Mouse (Mus musculus) layer of hippocampus, adult 9-11 months (tissue): ENCODE results near the gene Srm.
A peak's percentile ranks its signal among the peaks of the same experiment; 100 is the strongest.

Source experiments
- DNase-seq: peaks from one replicate; pipeline ENCODE4 v3.0.0; 2022

Srm gene

DNA sequence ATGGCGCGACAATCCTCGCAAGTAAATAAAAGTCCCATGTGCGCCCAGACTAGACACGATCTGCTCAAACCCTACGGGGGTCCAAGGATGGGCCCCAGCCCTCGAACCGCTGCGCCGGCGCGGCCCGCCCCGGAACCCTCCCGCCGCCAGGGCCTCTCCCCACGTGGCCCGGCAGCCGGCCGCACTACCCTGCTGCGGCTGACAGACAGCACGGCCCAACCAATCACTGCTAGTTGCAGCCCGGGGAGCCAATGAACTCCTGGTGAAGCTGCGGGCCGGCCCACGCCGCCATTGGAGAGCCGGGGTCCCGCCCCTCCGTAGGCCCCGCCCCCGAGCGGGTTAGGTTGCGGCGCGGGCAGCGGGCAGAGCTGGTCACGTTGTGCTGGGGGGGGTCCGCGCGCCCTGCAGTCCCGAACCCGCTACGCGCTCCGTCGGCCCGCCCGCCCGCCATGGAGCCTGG is at the start of gene Srm:
TSS of gene Srm (plus strand) at position 333 of the 460 bp plus-strand sequence.
- peak; percentile 99 for DNase-seq

DNA sequence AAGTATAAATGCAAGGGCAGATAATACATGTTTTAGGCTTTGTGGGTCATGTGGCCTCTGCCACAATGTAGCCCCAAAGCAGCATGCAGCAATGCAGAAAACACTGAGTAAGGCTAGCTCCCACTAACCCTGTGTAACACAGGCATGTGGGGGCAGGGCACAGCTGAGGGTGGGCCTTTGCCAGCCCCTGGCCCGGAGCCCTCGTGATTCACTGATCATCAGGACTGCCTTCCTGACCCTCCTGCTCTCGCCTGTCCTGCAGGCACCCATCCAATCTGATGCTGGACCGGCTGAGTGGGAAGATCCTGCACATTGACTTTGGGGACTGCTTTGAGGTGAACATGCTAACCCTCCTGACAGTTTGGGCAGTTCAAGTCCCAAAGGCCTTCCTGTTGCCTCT is 42.2 kb upstream of the Srm start:
- no peak for DNase-seq

DNA sequence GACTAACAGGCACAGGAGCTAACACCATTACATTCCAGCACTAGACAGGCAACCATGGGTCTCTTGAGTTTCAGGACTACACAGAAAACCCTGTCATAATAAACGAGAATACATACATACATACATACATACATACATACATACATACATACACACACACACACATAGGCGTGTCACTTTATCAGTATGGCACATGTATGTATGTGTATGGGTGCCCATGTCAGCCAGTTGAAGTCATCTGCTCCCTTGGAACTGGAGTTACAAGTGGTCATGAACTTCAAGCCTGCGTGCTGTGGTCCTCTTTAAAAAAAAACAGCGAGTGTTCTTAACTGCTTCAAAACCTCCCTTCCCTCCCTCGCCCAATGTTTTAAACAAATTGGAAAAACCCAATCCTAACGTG is 33.5 kb upstream of the Srm start:
- no peak for DNase-seq

DNA sequence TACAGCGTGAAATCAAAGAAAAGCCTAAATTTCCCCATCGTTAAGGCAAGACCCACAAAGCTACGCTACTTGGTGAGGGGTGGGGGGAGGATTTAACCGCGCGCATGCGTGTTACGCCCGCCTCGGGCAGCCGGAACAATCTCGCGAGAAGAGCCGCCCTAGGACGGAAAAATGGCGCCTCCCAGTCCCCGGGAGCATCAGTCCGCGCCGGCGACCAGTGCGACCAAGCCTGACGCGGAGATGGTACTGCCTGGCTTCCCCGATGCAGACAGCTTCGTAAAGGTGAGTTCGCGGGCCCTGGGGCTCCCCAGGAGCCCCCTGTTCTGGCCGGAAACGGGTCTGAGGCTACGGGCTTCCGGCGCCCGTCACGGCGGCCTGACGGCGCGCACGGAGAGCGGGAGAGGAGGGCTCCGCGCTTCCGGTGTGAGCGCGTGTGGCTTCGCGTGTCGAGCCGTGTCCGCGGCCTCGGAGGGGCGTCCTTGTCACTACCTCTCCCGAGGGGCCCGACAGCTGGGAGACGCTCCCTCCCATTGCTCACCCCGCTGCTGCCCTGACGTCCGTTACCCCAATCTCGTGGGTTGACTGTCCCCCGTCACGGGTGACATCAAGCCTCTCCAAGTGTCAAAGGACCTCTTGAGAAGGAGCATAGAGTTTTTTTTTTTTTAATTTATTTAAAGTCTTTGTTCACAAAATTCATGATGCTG is 32.9 kb upstream of the Srm start, which contains the start of gene Exosc10:
TSS of gene Exosc10 (plus strand) at position 133 of the 704 bp plus-strand sequence.
- DNase-seq = peak; percentile 83

DNA sequence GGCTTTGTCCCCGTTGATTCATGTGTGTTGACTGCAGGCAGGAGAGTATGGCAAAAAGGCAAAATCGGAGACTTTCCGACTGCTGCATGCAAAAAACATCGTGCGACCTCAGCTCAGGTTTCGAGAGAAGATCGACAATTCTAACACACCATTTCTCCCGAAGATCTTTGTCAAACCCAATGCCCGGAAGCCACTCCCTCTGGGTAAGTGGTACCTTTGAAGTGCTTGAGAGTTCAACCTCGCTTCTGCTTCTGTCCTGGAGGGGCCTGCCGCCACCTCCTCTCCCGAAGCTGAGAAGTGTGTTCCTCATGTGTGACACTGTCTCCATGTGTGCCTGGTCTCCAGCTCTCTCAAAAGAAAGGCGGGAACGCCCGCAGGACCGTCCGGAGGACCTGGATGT is 28.6 kb upstream of the Srm start:
- no peak for DNase-seq

DNA sequence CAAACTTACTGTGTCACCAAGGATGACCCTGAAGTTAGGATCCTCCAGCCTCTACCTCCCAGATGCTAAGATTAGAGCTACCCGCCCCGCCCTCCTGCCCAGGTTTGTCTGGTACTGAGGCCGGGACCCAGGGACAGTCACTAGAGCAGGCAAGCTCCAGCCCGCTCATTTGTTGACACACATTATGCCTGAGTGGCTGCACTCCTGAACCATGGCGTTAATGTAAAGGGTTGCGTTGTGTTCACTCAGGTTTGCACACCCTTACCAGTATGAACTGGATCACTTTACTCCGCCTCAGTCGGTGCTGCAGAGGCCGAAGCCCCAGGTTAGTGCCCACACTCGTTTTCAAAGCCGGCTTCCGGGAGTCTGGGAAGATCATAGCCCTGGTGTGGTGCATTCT is 27.7 kb upstream of the Srm start:
- no peak for DNase-seq

DNA sequence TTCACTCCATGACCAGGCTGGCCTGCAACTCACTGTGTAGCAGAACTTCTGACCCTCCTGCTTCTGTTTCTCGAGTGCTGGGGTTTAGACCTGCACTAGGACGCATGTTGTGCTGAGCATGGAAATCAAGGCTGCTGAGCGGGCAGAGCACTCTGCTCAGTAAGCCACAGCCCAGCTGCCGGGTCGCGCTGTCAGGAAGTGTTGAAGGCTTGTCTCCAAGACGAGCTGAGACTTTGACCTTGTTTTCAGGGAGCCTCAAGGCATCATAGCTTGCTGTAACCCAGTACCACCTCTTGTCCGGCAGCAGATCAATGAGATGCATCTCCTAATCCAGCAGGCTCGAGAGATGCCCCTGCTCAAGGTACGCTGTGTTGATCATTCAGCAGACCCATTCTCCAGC is 21.2 kb upstream of the Srm start:
- DNase-seq = no peak

DNA sequence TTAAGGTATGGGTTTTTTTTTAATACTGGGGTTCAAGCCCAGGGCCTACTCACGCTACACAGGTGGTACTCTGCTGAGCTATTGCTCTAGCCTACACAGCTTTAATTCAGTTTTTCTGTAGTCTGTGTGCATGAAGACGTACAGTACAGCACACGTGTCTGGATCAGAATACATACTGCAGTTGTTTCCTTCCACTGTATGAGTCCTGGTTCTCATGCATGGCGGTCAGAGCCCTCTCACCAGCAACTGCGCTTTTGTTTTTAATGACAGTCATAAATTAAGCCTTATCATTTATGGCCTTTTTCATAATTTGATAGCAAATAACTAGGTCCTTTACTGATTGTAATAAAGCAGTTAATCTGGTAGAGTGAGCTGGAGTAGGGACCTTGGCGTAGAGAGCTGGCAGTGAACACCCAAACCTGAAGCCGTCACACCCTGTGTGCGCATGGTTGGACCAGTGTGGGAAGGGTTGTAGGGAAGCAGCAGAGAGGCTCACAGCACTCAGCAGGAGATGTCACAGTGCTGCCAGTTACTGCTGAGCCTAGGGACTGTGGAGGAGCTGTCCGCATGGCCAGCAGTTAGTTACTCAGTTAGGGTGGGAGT is 20.5 kb upstream of the Srm start:
- no peak for DNase-seq

DNA sequence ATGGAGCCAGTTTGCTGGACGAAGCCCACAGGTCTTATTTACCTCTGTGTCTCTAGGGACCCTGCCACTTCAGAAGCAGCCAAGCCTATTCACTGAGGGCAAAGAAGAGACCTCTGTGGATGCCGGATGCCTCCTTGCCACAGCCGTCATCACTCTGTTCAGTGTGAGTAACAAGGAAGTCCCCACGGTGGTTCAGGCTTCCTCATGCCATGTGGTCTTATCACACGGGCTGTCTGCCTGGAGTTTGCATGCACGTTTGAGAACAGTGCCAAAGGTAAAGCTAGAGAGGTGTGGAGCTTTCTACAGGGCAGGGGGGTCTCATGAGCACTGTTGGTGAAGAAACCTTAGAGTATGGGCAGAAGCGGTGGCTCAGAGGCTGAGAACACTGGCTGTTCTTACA is 18.1 kb upstream of the Srm start:
- DNase-seq = no peak

DNA sequence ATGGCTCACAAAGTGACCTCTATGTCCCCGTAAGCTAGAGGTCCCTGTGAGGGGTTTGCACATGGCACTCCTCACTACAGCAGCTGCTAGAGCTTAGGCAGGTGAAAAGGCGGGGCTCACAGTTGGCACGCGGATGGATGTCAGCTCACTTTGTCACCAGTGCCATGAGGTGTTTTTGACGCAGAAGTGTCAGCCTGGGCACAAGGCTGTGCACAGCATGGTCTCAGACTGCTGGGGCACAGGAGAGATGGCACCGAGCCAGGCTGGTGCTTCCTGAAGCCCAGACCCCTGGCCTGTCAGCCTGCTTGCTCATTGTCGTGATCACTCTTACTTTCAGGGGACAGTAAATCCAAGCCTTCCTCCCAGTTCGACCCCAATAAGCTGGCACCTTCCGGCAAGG is 10.5 kb upstream of the Srm start:
- DNase-seq = no peak

DNA sequence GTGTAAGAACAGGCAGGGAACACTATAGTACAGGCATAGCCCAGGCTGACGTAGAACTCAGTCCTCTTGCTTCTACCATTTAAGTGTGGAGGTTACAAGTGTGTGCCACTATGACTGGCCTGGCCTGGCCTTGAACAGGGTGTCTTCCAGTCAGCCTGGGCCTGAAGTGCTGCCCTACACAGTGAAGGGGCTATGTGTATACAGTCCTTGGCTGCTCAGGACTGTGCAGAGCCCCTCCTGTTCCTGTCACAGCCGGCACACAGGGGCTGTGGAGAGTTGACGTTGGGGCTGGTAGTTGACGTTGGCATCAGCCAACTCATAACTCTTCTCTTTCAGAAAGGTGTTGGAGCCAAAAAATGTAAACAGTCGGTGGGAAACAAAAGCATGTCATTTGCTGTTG is 9.9 kb upstream of the Srm start:
- no peak for DNase-seq

DNA sequence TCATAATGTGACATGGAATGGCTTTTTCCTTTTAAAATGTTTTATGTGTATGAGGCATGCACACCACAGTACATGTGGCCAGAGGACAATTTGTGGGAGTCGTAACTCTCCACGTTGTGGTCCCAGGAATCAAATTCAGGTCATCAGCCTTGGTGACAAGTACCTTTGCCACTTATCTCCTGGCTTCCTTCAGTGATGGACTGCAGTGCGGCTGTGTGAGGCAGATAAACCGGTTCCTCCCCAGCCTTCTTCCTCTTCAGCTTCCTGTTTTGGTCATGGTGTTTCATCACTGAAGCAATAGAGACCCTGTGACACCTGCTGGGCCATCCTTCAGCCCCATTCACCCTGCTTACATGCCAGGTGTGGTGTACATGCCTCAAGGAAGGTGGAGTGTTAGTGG is 8.0 kb upstream of the Srm start:
- DNase-seq = no peak

DNA sequence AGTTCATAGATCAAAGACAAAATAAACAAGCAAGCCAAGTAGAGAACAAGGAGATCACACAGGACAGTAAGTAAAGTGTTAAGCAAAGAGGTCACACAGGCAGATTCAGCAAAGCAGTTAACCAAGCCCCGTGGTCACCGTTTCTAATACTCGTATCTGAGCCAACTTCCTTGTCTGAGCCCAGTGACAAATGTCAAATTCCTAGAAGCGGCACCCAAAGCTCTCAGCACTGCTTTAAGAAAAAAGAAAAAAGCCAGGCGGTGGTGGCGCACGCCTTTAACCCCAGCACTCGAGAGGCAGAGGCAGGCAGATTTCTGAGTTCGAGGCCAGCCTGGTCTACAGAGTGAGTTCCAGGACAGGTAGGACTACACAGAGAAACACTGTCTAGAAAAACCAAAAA is 4.7 kb upstream of the Srm start:
- DNase-seq = no peak

DNA sequence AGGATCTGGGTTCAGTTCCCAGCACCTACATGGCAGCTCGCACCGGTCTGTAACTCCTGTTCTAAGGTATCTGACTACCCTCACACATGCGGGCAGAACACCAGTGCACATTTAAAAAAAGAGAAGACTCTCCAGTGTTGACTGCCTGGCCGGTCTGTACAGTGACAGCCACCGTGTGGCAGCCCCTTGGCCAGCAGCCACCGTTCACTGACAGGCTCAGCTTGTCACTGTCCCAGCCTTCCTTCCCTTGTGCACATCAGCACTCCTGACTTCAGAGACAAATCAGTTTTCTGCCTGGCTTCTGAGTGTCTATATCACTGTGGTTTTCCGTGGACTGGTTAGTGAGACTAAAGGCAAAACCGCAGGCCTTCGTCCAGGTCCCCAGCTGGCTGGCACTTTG is 2.5 kb upstream of the Srm start:
- DNase-seq = no peak

DNA sequence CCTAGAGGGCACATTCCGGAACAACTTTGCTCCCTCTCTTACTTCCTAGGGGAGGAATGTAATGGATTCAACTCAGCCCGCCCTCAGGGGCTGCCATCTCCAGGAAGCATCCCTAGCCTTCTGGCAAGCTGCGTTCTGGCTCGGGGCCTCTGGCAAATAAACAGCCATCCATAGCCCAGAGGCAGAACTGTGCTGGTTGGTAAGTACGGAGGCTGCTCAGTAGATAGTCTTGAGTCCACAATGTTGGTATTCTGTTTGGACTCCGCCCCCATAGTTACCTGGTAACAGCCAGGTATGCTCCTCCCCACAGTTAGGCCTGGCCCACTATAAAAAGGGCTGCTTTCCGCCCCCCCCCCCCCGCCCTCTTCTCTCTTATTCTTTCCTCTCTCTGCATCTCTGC is 1.7 kb upstream of the Srm start:
- no peak for DNase-seq

DNA sequence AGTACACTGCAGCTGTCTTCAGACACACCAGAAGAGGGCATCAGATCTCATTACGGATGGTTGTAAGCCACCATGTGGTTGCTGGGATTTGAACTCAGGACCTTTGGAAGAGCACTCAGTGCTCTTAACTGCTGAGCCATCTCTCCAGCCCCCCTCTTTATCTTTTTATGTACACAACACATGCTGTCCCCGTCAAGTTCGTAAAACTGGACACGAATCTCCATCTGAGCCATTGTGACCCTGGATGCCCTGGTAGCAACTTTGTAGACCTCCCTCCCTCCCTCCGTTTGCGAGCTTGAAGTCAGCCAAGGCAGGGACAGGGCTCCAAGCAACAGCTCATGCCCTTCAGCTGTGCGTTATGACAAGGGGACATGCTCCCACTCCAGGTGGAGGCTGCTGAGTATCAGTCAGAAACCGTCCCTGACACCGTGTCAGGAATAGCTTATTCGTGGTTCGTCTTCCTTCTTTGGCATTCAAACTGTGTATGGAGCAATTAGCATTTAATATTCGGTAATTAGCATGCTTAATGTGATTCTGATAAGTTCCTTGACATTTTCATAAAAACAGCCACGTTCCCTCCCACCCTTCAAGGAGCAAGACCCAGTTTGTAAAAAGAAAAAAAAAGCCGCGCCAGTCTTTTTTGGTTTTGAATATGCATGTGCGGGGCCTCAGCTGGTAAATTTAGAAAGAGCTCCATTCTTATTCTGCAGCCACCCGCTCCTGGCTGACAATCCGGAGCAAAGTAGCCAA is 707 bp upstream of the Srm start:
- no peak for DNase-seq

DNA sequence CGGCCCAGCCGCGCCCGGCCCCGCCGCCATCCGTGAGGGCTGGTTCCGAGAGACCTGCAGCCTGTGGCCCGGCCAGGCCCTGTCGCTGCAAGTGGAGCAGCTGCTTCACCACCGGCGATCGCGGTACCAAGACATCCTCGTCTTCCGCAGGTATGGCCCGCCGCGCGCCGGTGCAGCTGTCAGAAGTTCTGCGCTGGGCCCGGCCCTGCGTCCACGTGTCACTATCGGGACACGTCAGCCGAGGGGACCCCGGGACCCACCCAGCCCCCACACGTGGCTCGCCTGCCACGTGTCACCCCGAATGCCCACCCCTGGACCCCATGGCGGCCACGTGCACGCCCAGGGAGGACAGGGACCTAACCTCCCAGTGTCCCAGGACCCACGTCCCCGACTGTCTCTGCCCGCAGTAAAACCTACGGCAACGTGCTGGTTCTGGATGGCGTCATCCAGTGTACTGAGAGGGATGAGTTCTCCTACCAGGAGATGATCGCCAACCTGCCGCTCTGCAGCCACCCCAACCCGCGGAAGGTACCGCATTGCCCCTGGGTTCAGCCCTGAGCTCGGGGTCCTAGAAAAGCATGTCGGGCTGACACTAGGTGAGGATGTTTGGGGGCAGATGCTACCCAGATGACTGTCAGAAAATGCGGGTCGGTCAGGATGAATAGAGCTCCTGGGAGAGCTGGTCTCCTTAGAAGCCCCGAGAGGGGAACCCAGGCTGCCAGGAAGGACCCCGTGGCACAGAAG is 506 bp downstream of the Srm start:
- no peak for DNase-seq

DNA sequence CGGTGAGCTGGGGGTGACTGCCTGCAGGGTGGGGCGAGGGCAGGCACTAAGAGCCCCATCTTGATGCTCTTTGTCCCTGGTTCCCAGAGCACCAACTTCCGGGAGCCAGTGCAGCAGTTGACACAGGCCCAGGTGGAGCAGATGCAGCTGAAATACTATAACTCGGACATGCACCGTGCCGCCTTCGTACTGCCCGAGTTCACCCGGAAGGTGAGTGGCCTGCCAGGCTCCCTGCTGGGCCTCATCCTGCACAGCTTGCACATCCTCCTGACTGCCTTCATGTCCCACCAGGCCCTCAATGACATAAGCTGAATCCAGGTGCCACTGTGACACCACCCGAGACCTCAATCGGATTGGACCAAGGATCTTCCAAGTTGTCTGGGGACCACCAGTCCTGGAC is 2.7 kb downstream of the Srm start:
- no peak for DNase-seq

DNA sequence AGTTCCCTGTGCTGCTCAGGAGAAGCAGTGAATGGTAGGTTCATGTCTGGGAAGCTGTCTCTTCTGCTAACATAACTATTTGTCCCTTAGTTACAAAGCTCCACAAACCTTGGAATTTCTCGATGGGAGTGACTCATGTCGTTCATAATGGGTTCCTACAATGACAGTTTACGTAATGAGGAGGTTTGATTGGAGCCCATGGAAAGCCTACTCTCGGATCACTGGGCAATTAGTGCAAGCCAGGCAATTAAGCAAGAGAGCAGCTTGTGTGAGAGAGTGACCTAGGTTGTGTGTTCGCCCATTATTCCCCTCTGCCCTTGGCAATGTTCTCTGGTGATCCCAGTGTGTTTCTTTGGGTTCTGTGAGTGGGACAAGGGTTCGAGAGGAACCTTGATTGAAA is 4.6 kb downstream of the Srm start:
- no peak for DNase-seq

DNA sequence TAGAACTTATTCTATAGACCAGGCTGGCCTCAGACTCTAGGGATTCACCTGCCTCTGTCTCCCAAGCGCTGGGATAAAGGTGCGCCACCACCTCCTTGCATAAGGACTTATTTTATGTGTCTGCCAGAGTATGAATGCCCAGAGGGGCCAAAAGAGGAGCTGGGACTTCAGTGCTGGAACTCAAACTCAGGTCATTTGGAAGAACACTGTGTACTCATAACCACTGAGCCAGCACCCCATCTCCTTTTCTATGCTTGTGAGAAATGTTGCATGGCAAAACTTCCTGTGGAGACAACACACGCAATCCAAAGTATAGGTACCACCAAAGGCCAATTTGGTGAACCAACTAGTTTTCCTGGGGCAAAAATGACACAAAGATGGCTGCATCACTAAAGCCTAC is 5.4 kb downstream of the Srm start:
- DNase-seq = no peak

DNA sequence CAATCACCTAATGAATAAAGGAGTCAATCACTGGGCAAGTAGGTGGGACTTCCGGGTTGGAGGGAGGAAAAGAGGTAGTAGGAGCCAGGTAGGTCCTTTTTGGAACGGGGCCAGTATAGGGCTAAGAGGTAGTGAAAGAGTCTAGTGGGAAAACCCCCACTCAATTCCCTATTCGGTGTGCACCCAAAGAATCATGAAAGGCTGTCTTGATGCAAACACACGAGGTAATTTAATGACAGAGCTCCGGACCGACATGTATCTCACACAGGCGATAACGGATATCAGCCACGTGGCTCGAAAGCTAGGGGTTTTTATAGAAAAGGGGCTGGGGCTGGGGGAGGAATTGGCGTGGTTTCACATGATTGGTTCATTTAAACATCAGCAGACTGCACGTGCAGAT is 7.5 kb downstream of the Srm start:
- no peak for DNase-seq

DNA sequence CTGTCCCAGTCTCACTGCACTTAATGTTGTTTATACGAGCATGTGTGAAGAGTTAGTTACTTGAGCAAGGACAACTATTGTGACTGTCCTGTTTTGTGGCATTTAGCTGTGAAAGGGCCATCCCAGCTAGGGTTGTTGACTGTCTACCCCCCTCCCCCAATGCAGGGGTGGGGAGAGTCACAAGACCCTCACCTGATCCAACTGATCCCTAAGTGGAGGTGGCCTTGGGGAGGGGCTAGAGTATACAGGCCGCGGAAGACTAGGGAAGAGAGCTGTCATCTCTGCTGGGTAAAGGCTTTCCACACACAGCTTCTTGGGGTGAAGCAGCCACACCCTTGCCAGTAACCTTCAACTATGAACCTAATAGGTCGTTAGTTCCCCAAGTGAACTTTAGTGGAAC is 9.0 kb downstream of the Srm start:
- DNase-seq = no peak

DNA sequence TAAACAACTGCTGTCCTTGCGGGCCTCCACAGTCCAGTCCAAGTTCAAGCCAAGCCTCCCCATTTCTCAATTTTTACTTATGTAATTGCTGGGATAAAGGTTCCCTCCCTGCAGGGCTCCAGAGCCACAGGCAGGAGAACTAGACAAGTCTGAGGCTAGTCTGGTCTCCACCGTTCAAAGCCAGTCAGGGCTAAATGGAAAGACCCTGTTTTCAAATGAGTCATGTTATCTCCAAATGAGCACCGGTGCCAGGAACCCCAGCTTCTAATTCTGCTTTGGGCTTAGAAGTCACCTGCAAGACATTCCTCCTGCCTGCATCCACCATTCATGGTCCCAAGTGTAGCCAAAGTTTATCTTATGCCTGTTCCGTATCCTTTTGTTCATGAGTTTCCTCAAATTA is 10.6 kb downstream of the Srm start:
- no peak for DNase-seq
